Comparison of ENCODE assay signal across 19 mouse cellular contexts in the genomic region with DNA sequence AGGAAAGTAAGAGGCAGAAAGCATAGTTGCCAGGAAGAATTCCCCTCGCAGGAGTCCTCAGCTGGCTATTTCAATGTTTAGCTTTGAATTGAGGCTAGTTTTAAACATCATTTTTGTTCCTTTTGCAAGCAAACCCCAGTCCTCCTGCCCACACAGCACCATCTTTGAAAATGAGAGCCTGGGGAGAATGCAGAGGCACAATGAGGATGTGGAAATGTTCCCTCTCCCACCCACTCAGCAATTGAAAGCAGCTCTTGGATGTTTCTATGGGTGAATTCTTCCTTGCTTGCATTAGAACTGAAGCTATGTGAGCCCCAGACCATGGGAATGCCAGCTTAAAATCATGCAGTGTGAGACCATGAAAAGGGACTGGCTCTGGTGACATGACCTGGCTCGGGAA.
DNase-seq lines count a peak whose midpoint lies in the region; ATAC-seq lines count a peak whose summit lies in the region.
"Had no signal": no experiment of that assay in that cellular context is flagged by ENCODE, and none has a peak within 500 bp of the region (broad histone marks: within the 10 kb centered on the region; RNA-seq: fewer than 3 reads in every experiment).

No protein-coding gene starts in this region.

- no peaks in the 10 kb centered on the region for H3K4me1 ChIP-seq in hindbrain, embryonic 10.5 days (replicated peaks)
- H3K4me1 ChIP-seq: forebrain, embryonic 12.5 days; heart, embryonic 13.5 days; hindbrain, embryonic 15.5 days; neural tube, embryonic 13.5 days had no signal

- H3K9me3 ChIP-seq in hindbrain, embryonic 10.5 days, result no peaks in the 10 kb centered on the region
- H3K9me3 ChIP-seq: forebrain, embryonic 12.5 days; heart, embryonic 13.5 days; hindbrain, embryonic 15.5 days; neural tube, embryonic 13.5 days had no signal

- H3K27me3 ChIP-seq in hindbrain, embryonic 10.5 days (ENCODE audit: insufficient read depth, poor library complexity, severe bottlenecking), result no peaks in the 10 kb centered on the region
- H3K27me3 ChIP-seq: forebrain, embryonic 12.5 days; heart, embryonic 13.5 days; hindbrain, embryonic 15.5 days; neural tube, embryonic 13.5 days had no signal

- 77% methylated on average over 2 of the region's 2 CpGs for WGBS in hindbrain, embryonic 10.5 days

- intact Hi-C loops in left cerebral cortex, postnatal 4 days (cut with DNase I), result no loop called here
- intact Hi-C loops in left cerebral cortex, postnatal 36 days (cut with DNase I), result no loop called here

- no peak overlapping the region for H3K27ac ChIP-seq in hindbrain, embryonic 10.5 days
- H3K27ac ChIP-seq: forebrain, embryonic 12.5 days; gastrocnemius, adult 2 months; heart, embryonic 13.5 days; hindbrain, embryonic 15.5 days; neural tube, embryonic 13.5 days had no signal

- ATAC-seq in CD4-positive, CD25-positive, alpha-beta regulatory T cell, adult 4 months, result no peak
- ATAC-seq: intestine, embryonic 16.5 days had no signal

- H3K4me3 ChIP-seq in hindbrain, embryonic 10.5 days, result no peak overlapping the region
- H3K4me3 ChIP-seq: forebrain, embryonic 12.5 days; gastrocnemius, adult 2 months; heart, embryonic 13.5 days; hindbrain, embryonic 15.5 days; neural tube, embryonic 13.5 days had no signal

- no peaks in the 10 kb centered on the region for H3K36me3 ChIP-seq in hindbrain, embryonic 10.5 days
- H3K36me3 ChIP-seq: forebrain, embryonic 12.5 days; heart, embryonic 13.5 days; hindbrain, embryonic 15.5 days; neural tube, embryonic 13.5 days had no signal

- peak; percentile 42 for DNase-seq in left cerebral cortex, adult 11 months (ENCODE audit: low spot score)
- DNase-seq in left cerebral cortex, postnatal 4 days, result no peak
- peak; percentile 33 for DNase-seq in layer of hippocampus, adult 9-11 months
- DNase-seq in left cerebral cortex, postnatal 36 days (ENCODE audit: low spot score in 2 of 2), result peak; percentile 54
- DNase-seq in adrenal gland, postnatal 4 days (ENCODE audit: low spot score in 2 of 2), result no peak
- no peak for DNase-seq in hindbrain, embryonic 10.5 days (ENCODE audit: low spot score)
- DNase-seq: cerebellum, adult 9-10 months; gastrocnemius, adult 2 months; kidney, postnatal 36 days; lung, adult 18-20 months; lung, postnatal 14 days; midbrain, embryonic 14.5 days; thymus, adult 2 months had no signal

Comparison
In these comparisons a context has a peak if more than half of its experiments do, and no peak if none do; other contexts are left out.
1. DNase-seq: peak in left cerebral cortex, adult 11 months (single experiment), layer of hippocampus, adult 9-11 months (single experiment) and left cerebral cortex, postnatal 36 days (2 of 2); none in left cerebral cortex, postnatal 4 days (single experiment), adrenal gland, postnatal 4 days (0 of 2) and hindbrain, embryonic 10.5 days (single experiment).